Mouse (Mus musculus) adipocyte (in vitro differentiated cells): Measurements from ENCODE around the gene Atp9a.
"Not testable (repeated sequence)": the region's sequence is repeated elsewhere in the genome, so short reads cannot be mapped to it uniquely, and the experiment has no call there.

Experiments
- DNase-seq: peaks from one replicate; pipeline ENCODE4 v3.0.0-alpha.2; 2016; ENCODE audit warnings: low spot score

Gene Atp9a

DNA sequence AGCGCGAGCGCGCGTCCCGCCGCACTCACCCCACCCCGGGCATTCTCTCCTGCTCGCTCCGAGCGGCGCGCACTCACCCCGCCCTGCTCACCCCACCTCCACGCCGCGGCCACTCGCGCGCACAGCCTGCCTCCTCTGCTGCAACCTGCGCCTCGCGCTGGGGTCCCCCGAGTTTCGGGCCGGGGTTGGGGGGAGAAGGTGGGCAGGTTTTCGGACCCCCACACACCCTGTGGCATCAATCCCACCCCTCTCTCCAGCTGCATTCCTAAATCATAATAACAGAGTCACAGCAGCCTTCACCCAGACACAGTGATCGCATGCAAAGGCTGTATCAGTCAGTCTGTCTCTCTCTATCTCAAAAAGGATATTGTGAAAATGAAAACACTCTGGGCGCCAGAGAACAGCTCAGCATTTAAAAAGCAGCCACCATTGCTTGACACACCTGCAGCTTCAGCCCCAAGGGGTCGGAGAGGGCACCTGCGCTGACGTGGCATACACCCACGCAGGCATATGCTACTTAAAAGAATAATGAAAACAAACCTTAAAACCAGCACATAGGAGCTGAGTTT, at the start of gene Atp9a:
TSS of gene Atp9a (minus strand) at position 351 of the 569 bp plus-strand sequence.
- DNase-seq, result no peak

GRCm38 (mm10) chr2:168791115-168791802, 49.0 kb upstream of the Atp9a start:
- DNase-seq, result no peak

GRCm38 (mm10) chr2:168786174-168786573, 44.0 kb upstream of the Atp9a start:
- DNase-seq, result no peak

DNA sequence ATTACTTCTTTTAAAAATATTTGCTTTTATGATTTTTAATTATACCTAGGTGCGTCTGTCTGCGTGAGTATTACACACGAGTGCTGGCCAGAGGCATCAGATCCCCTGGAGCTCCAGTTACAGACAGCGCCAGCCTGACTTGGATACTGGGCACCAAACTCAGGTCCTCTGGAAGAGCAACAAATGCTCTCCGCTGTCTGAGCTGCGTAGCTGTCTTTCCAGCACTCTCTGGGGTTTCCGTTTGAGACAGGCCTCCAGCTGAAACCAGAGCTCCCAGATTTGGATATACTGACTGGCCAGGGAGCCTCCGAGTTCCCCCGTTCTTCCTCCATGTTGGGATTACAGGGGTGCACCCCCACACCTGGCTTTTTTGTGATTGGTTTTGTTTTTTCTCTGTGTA, 38.4 kb upstream of the Atp9a start:
- DNase-seq, result no peak

DNA sequence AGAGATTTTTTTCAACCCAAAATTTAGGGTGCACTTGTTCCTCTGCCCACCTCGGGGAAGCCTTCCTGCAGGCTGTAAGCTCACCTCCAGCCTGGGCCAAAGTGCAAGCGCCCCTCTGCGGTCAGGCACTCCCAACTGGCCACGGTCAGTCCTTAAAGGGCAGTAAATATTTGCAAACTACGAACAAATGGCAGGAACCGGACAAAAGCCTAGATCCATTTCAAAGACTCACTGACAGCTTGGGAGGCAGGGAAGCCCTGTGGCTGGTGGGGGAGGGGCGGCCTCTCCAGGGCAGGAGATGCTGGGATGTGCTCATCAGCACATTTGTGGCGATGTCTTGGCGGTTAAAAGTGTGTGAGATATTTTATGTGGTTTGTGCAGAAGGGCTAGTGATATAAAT, 37.8 kb upstream of the Atp9a start:
- DNase-seq, result no peak

DNA sequence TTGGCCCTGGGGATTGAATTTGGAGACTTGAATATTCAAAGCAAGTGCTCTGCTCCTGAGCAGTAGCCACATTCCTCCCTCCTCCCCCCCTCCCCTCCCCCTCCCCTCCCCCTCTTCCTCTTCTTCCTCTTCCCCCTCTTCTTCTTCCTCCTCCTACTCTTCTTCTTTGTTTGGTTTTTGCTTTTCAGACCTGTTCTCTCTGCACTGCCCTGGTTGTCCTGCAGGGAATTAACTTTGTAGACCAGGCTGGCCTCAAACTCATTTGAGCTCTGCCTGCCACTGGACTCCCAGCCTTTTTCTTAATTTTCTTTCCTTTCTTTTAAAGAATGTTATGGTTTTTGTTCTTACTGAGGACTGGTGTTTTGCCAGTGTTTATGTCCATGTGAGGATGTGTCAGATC, 35.3 kb upstream of the Atp9a start:
- DNase-seq, result no peak

DNA sequence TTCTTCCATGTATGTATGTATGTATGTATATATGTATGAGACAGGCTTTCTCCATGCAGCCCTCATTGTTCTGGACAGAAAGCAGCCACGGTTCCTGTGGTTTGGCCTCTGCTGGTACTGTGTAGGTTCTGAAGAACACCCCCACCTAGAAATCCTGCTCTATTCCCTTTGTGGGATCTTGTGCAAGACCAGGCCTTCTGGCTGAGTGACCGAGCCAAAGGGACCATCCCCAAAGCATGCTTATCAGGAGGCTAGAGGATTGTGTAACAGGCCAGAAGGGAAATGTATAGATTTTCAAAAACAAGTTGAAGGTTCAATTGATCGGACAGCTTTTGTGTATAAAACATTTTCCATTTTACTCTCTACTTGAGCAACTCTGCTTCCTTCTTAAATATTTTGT, 34.0 kb upstream of the Atp9a start:
- DNase-seq, result no peak

GRCm38 (mm10) chr2:168769259-168769658, 27.1 kb upstream of the Atp9a start:
- no peak for DNase-seq

GRCm38 (mm10) chr2:168767582-168767981, 25.4 kb upstream of the Atp9a start, which contains the start of gene Sall4:
TSS of gene Sall4 (minus strand) at chr2:168767943.
- no peak for DNase-seq

GRCm38 (mm10) chr2:168766538-168767361, 24.5 kb upstream of the Atp9a start:
- DNase-seq, result no peak

DNA sequence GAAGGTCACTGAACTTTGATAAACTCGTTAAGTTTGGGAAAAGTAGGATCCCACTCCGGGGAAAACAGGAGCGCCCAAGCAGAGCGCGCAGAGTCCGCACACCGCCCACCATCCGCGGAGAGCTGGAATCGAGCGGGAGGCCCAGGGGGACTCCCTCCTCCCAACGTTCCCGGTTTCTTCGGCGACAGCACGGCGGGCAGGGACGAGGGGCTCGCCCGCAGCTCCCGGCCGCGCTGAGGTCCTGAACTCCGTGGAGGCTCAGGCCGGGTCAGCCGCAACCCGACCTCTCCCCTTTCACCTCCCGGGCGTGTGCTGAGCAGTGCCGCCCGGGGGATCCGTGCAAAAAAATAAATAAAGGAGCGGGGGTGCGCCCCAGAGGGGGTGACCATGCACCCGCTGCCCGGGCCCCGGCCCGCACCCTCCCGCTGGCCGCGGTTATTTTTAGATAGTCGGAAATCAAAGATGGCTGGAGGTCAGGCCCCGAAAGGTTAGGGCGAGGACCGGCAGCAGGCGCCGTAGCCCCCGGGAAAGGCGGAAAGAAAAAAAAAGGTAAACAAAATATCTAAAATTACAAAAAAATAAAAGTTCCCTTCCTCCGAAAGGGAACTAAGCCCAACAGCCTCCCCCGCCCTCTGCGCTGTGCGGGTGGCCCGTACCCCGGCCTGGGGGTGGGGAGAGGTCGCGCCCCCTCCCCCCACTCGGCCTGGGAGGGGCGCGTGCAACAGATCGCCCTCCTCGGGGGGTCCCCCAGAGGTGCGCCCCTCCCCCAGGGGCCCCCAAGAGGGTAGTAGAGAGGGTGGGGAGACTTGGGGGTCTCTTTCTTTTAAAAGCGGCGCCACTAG, 23.7 kb upstream of the Atp9a start:
- DNase-seq, result no peak

DNA sequence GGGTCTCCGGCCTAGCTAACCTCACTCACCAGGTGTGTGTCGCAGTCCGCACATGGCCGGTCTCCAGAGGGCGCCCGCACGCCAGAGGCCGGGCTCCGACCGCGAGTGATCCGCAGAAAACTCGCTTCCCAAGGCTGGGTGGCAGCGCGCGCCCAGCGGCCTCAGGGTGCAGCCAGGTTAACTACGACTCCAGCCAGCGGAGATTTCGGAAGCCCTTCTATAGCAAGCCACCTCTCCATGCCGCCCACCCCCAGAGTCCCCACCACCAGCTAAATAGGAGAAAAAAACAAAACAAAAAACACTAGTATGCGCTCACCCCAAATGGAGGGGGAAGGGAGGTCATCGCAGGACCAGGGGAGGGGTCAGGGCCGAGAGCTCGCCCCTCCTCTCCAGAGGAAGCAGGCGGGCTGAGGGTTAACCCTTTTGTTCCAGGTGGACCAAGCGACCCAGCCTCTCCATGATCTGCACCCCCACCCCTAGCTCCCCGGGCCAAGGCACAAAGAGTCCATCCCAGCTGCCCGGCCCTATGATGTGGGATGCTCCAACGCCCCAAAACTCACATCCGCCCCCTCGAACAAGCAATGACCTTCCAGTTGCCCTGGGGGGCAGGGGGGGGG, 23.0 kb upstream of the Atp9a start:
- no peak for DNase-seq

DNA sequence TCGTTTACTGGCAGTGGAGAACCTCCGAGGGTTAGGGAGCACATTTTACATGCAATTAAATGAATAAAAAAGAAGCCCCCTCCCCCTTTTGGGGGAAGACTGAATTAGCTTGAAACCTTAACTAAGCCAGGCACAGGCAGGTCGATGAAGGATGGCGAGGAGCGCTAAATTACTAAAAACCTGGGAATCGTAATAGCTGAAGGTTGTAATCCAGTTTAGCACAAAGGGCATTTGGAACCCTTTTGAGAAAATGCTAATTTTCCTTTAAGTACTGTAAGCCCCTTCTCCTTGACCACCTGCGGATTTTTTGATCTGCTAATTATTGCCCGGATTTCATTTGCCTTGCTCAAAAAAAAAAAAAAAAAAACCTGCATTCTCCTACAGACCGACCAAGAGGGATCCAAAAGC, 22.3 kb upstream of the Atp9a start:
- no peak for DNase-seq

DNA sequence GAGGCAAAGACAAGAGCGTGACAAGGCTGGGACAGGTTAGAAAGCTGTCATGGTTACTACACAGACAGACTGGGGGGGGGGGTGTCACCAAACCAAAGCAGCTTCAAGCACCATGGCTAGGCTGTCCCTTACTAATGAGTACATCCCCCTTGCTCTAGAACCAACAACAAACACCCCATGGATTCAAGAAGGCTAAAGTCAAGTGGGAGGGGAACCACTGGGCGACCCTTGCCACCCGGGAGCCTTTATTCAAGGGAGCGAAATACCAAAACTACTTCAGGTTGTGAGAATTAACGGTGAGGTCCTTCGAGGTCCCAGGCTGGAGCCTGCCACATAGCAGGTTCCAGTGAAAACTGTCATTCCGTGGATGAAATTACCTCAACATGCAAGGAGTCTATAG, 21.6 kb upstream of the Atp9a start:
- DNase-seq, result no peak

- DNase-seq, result no peak
These were observed 20.2 kb upstream of the Atp9a start for GRCm38 (mm10) chr2:168762411-168762815.

DNA sequence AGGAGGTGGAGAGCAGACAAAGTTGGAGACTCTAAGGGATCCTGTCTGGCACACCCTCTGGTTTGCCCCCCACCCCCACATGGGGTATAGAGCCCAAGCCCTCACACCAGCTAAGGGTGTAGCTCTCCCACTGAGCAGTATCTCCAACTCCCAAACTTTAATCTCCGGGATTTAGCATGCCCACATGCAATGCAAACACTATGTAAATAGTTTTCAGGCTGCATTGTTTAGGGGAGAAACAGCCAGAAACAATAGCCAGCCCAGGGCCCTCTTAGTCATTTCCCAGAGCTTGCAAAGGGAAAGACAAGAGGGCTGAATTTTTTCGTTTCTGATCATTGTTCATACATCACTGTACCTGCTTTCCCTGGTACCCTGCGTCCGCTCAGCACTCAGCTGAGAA, 19.7 kb upstream of the Atp9a start:
- DNase-seq, result no peak

DNA sequence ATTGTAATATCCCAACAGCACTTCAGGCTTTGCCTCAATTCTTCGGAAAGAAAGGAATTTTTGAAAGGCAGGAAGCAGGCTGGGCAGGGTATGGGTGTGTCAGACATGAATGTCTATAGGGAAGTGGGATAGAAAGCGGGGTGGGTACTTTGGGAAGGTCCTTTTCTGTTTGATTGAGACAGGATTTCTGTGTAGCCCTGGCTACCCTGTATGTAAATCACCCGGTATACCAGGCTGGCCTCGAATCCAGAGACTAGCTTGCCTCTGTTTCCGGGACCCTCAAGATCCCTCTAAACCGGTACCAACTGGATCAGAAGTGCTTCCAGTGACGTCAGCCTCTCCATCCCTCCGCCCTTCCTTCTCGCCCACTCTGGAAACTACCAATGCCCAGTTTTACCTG, 18.9 kb upstream of the Atp9a start:
- no peak for DNase-seq

DNA sequence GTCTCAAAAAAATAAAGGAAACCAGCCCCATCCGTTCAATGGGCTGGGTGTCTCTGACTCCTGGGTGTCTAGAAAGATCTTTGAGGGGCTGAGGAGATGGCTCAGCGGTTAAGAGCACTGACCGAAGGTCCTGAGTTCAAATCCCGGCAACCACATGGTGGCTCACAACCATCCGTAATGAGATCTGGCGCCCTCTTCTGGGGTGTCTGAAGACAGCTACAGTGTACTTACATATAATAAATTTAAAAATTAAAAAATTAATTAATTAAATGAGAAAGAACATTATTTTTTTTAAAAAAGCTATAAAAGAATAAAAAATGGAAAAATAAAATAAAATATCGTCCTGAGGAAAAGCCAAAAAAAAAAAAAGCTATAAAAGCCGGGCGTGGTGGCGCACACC, 2.2 kb upstream of the Atp9a start:
- not testable (repeated sequence) for DNase-seq

GRCm38 (mm10) chr2:168742649-168743048, 440 bp upstream of the Atp9a start:
- DNase-seq, result no peak

DNA sequence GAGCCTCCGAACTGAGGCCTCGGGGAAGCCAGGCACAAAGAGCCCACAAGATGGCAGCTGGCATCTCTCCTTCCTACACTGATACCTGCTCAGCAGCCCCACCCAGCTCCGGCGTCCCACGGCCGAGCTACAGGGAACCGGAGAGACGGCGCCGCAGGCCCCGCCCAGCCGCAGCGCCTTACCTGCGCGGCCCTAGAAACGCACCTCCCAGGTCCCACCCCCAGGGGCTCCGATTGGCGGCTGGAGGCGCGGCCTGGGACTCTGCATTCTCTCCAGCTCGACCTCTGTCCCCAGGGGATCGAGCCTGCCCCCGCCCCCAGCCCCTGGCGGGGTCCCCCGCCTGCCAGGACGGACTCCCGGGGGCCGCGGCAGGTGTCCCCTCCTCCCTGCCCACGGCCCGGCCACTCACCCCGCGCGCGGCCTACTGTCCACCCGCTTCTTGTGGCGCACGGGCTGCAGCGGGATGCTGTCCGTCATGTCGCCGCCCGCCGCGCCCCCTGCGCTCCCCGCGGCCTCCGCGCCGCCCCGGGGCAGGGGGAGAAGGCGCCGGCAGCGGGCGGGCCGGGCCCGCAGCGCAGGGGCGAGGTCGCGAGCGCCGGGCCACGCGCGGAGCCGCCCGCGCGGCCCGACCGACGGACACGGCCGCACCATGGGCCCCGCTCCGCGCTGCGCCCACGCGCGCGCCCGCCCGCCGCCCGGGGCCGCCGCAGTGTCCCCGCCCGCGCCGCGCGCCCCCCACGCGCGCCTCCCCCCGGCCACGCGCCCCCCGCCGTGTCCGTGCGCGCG, 743 bp downstream of the Atp9a start:
- DNase-seq, result no peak

- DNase-seq, result no peak
These were observed 1.7 kb downstream of the Atp9a start for GRCm38 (mm10) chr2:168740496-168740895.
